Mouse (Mus musculus): Measurements from ENCODE around the gene Ankrd13b. TPM values are rescaled to one million over a fixed set of nuclear protein-coding genes. Genes with fewer than 3 reads are reported as not detected.

Gene Ankrd13b
- polyA plus RNA-seq, 1 experiment from 2014 or later, result 0.58 TPM

DNA sequence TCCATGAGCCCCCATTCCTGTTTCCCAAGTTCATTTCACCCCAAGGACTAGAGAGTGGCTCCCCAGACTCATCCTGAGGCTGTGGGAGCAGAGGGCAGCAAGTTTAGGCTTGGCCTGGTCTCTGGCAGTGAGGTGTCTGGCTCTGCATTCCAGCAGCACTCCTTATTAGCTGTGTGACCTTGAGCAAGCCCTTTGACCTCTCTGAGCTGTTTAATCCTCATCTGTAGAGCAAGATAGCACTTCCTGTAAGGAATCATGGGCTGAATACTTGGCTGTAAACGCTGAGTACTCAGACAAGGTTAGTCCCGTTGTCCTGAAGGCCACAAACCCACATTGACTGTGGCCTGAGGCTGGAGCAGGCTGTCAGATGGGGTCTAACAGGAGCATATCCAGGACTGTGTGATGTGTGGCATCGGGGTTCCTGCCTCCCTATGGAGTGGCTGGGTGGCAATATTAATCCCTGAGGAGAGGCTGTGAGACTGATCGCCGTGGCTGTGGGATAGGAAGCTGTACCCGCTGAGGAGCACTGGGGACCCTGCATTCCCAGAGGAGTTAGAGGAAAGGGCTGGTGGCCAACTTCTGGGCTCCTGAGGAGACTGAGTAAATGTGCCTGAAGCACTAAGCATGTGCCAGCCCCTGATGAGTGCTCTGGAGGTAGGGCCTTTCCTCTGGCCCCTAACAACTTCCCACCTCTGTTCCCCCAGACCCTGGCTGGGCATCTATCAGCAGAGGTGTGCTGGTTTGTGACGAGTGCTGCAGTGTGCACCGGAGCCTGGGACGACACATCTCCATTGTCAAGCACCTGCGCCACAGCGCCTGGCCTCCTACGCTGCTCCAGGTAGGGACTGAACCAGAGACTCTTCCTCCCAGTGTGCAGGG is 9.0 kb upstream of the Ankrd13b start:
- H3K27ac ChIP-seq (replicated peaks), result peak overlapping the region; percentile 41; the same call in 1 of the 2 replicates
- H3K36me3 ChIP-seq (replicated peaks), result peaks cover 28% of the 10 kb centered on the region
- peaks cover 45% of the 10 kb centered on the region for H3K4me1 ChIP-seq (replicated peaks)
- no peak overlapping the region for H3K4me2 ChIP-seq
- H3K27me3 ChIP-seq, result 0 out of 2 replicates have a peak, but pooled peaks cover 3% of the 10 kb centered on the region
- H3K9ac ChIP-seq, result no peak overlapping the region
- H3K4me3 ChIP-seq (replicated peaks), result no peak overlapping the region
- ATAC-seq (ENCODE audit: insufficient read depth), result no peak
- WGBS (ENCODE audit: insufficient replicate concordance), result 80% methylated on average over 12 of the region's 12 CpGs
- no peaks in the 10 kb centered on the region for H3K9me3 ChIP-seq (replicated peaks)

- Histone ChIP-seq H3K9me3 (replicated peaks) (no peaks in the 10 kb centered on the region), H3K4me2 (no peak overlapping the region), H3K27ac (replicated peaks) (peak overlapping the region; percentile 41; the same call in 1 of the 2 replicates), H3K9ac (no peak overlapping the region), H3K36me3 (replicated peaks) (peaks cover 23% of the 10 kb centered on the region), H3K4me3 (replicated peaks) (no peak overlapping the region), H3K4me1 (replicated peaks) (peaks cover 47% of the 10 kb centered on the region), H3K27me3 (0 out of 2 replicates have a peak, but pooled peaks cover 3% of the 10 kb centered on the region)
- 81% methylated on average over 4 of the region's 4 CpGs for WGBS (ENCODE audit: insufficient replicate concordance)
- ATAC-seq (ENCODE audit: insufficient read depth), result no peak
Observed at GRCm38 (mm10) chr11:77497851-77498250, 8.4 kb upstream of the Ankrd13b start.

GRCm38 (mm10) chr11:77497341-77497756 is 7.9 kb upstream of the Ankrd13b start:
- Histone ChIP-seq H3K4me2 (no peak overlapping the region), H3K4me1 (replicated peaks) (peaks cover 52% of the 10 kb centered on the region), H3K9ac (no peak overlapping the region), H3K27me3 (0 out of 2 replicates have a peak, but pooled peaks cover 3% of the 10 kb centered on the region), H3K27ac (replicated peaks) (0 out of 2 replicates have a peak overlapping the region, but pooled peaks have one; percentile 29), H3K36me3 (replicated peaks) (peaks cover 19% of the 10 kb centered on the region), H3K9me3 (replicated peaks) (no peaks in the 10 kb centered on the region), H3K4me3 (replicated peaks) (no peak overlapping the region)
- 45% methylated on average over 6 of the region's 6 CpGs for WGBS (ENCODE audit: insufficient replicate concordance)
- ATAC-seq (ENCODE audit: insufficient read depth), result no peak

DNA sequence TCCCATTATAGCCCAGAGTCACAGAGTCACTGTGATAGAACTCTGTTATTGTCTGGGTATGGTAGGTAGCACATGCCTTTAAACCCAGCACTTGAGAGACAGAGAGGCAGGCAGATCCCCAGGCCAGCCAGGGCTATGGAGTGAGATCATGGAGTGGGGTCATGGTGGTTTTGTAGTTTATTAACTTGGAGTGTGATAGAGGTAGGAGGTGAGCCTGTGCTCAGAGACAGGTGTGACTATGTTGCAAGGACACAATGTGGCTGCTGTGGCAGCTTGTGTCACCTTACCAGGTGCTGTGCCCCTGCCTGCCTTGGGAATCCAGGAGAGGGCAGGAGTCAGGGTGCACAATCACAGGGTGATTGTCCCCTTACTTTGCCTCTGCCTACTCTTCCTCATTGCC is 6.0 kb upstream of the Ankrd13b start:
- H3K27ac ChIP-seq (replicated peaks), result peak overlapping the region; percentile 7; the same call in 1 of the 2 replicates
- ATAC-seq (ENCODE audit: insufficient read depth), result no peak
- no peak overlapping the region for H3K4me3 ChIP-seq (replicated peaks)
- H3K9ac ChIP-seq, result no peak overlapping the region
- no peaks in the 10 kb centered on the region for H3K9me3 ChIP-seq (replicated peaks)
- H3K4me1 ChIP-seq (replicated peaks), result peaks cover 70% of the 10 kb centered on the region
- H3K36me3 ChIP-seq (replicated peaks), result peaks cover 13% of the 10 kb centered on the region
- H3K27me3 ChIP-seq, result peaks cover 18% of the 10 kb centered on the region
- no peak overlapping the region for H3K4me2 ChIP-seq

DNA sequence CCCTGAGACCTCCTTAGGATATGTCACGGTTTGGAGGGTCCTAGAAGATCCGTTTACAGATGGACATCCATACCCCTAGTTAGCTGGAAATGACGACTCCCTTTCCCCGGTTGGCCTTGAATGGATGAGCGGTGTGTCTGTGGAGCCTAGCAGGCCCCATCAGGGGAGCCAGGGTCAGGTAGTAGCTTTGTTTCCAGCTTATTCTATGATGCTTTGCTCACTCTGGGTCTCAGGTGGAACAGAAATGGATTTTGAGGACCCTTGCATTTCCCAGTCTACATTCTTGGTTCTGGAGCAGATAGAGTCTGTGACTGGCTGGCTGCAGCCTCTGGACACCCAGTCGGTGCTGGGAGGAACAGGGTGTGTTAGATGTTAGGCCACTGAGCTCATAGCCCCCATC is 5.3 kb upstream of the Ankrd13b start:
- Histone ChIP-seq H3K4me1 (replicated peaks) (peaks cover 78% of the 10 kb centered on the region), H3K9ac (no peak overlapping the region), H3K4me3 (replicated peaks) (no peak overlapping the region), H3K9me3 (replicated peaks) (no peaks in the 10 kb centered on the region), H3K4me2 (peak overlapping the region; percentile 93), H3K27me3 (peaks cover 25% of the 10 kb centered on the region), H3K27ac (replicated peaks) (no peak overlapping the region), H3K36me3 (replicated peaks) (peaks cover 6% of the 10 kb centered on the region)
- no peak for ATAC-seq (ENCODE audit: insufficient read depth)
- 74% methylated on average over 6 of the region's 6 CpGs for WGBS (ENCODE audit: insufficient replicate concordance)

GRCm38 (mm10) chr11:77494344-77494676 is 4.8 kb upstream of the Ankrd13b start:
- Histone ChIP-seq H3K27ac (replicated peaks) (peak overlapping the region; percentile 78), H3K9ac (0 out of 2 replicates have a peak overlapping the region, but pooled peaks have one; percentile 75)

DNA sequence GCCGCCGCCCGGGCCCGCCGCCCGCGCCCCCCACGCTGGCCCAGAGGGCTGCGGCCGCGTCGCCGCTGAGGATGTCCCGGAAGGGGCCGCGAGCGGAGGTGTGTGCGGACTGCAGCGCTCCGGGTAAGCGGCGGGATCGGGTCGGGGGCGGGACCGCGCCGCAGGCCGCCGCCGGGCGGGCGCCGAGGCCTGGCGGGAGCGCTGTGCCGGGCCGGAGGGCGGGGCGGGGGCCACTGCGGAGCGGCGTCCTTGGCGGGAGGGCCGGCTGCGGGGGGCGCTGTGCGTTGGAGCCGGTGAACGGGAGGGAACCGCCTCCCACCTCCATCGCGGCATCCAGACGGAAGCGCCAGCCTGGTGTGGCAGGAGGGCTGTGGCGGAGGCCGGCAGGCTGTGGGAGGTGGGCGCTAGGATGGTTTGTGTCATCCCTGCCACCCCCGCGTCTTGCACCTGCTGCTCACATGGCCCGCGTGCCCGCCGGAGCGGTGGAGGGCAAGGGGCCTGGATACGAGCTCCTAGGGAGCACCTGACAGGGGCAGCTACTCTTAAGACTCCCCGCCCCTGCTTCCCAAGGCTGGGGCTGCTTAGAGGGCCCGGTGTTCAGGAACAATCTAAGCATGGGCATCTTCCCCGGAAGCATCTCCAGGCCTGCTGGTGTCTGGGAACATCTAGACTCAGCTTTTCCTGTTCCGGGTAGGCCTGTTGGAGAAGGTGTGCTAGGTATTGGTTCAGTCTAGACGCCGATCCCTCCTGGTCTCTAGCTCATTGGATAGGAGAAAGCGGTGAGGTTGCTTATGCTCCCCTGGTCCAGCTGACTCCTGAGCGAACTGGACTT is 4.2 kb upstream of the Ankrd13b start, which contains the start of gene Git1:
TSS of gene Git1 (plus strand) at position 51 of the 832 bp plus-strand sequence.
- H3K9ac ChIP-seq, result peak within 1 kb of the TSS; percentile 75
- no peaks in the 10 kb centered on the region for H3K36me3 ChIP-seq (replicated peaks)
- under 1% methylated on average over 72 of the region's 74 CpGs for WGBS (ENCODE audit: insufficient replicate concordance)
- peaks cover 87% of the 10 kb centered on the region for H3K4me1 ChIP-seq (replicated peaks)
- H3K4me2 ChIP-seq, result peak within 1 kb of the TSS; percentile 93
- peak within 1 kb of the TSS; percentile 78 for H3K27ac ChIP-seq (replicated peaks)
- no peaks in the 10 kb centered on the region for H3K9me3 ChIP-seq (replicated peaks)
- peak within 1 kb of the TSS; percentile 80 for H3K4me3 ChIP-seq (replicated peaks)
- peak; percentile 11 for ATAC-seq (ENCODE audit: insufficient read depth)
- peaks cover 36% of the 10 kb centered on the region for H3K27me3 ChIP-seq

More at GRCm38 (mm10) chr11:77494344-77494676, 4.8 kb upstream of the Ankrd13b start:
- no peak for ATAC-seq (ENCODE audit: insufficient read depth)
- peak overlapping the region; percentile 80 for H3K4me3 ChIP-seq (replicated peaks)
- H3K4me2 ChIP-seq, result peak overlapping the region; percentile 93
- peaks cover 30% of the 10 kb centered on the region for H3K27me3 ChIP-seq
- 13% methylated on average over 4 of the region's 4 CpGs for WGBS (ENCODE audit: insufficient replicate concordance)
- H3K9me3 ChIP-seq (replicated peaks), result no peaks in the 10 kb centered on the region
- peaks cover 82% of the 10 kb centered on the region for H3K4me1 ChIP-seq (replicated peaks)
- 0 out of 2 replicates have a peak, but pooled peaks cover 1% of the 10 kb centered on the region for H3K36me3 ChIP-seq (replicated peaks)

GRCm38 (mm10) chr11:77492911-77493332 is 3.4 kb upstream of the Ankrd13b start:
- Histone ChIP-seq H3K27ac (replicated peaks) (peak overlapping the region; percentile 63), H3K36me3 (replicated peaks) (no peaks in the 10 kb centered on the region), H3K4me2 (peak overlapping the region; percentile 93), H3K4me1 (replicated peaks) (peaks cover 83% of the 10 kb centered on the region), H3K9me3 (replicated peaks) (no peaks in the 10 kb centered on the region), H3K27me3 (peaks cover 44% of the 10 kb centered on the region), H3K9ac (peak overlapping the region; percentile 75), H3K4me3 (replicated peaks) (peak overlapping the region; percentile 80)
- under 1% methylated on average over 32 of the region's 32 CpGs for WGBS (ENCODE audit: insufficient replicate concordance)
- peak; percentile 82 for ATAC-seq (ENCODE audit: insufficient read depth)

GRCm38 (mm10) chr11:77492311-77492871 is 2.9 kb upstream of the Ankrd13b start:
- H3K9me3 ChIP-seq (replicated peaks), result no peaks in the 10 kb centered on the region
- H3K27ac ChIP-seq (replicated peaks), result peak overlapping the region; percentile 63
- peak overlapping the region; percentile 93 for H3K4me2 ChIP-seq
- peak overlapping the region; percentile 75 for H3K9ac ChIP-seq
- H3K4me1 ChIP-seq (replicated peaks), result peaks cover 79% of the 10 kb centered on the region
- peak overlapping the region; percentile 80 for H3K4me3 ChIP-seq (replicated peaks)
- H3K36me3 ChIP-seq (replicated peaks), result no peaks in the 10 kb centered on the region
- ATAC-seq (ENCODE audit: insufficient read depth), result no peak
- H3K27me3 ChIP-seq, result peaks cover 49% of the 10 kb centered on the region
- under 1% methylated on average over 13 of the region's 18 CpGs for WGBS (ENCODE audit: insufficient replicate concordance)

DNA sequence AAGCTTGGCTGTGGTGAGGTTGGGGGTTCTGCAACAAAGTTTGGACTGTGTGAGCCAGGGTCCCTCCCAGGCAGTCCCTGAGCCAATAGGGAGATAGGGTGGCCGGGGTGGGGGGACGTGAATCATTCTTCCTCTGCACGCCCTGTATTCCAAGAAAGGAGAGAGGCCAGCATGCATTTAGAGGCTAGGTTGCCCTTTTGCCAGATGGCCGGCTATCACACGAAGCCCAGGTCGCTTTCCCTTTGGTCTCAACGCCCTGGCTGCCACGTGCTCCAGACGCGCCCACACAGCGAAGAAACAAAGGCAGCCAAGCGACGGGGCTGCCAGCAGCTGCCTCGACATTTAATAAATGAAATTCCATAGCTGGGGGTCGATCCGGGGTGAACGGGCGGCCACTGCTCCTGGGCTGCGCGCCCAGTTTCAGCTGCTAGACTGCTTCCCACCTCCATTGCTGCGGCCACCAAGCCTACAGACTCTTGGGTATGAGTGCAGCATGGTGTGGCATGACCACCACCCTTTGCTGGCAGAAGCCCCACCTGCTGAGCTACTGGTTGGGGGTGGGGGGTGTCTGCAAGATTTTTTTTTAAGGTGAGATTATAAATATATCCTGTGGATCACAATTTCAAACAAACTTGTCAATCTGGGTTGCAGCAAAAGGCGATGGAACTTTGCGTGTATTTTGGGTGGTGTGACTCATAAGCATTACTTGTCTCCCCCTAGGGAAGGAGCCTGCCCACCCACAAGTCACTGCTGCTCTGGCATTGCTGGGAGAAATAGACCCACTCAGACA is 2.2 kb upstream of the Ankrd13b start:
- peaks cover 72% of the 10 kb centered on the region for H3K4me1 ChIP-seq (replicated peaks)
- H3K9ac ChIP-seq, result peak overlapping the region; percentile 50
- peak overlapping the region; percentile 93 for H3K4me2 ChIP-seq
- no peaks in the 10 kb centered on the region for H3K9me3 ChIP-seq (replicated peaks)
- H3K4me3 ChIP-seq (replicated peaks), result peak overlapping the region; percentile 80
- under 1% methylated on average over 23 of the region's 23 CpGs for WGBS (ENCODE audit: insufficient replicate concordance)
- 0 out of 2 replicates have a peak, but pooled peaks have one; percentile 6 for ATAC-seq (ENCODE audit: insufficient read depth)
- H3K27ac ChIP-seq (replicated peaks), result 0 out of 2 replicates have a peak overlapping the region, but pooled peaks have one; percentile 41
- H3K36me3 ChIP-seq (replicated peaks), result no peaks in the 10 kb centered on the region
- H3K27me3 ChIP-seq, result peaks cover 56% of the 10 kb centered on the region

All from liver, embryonic 15.5 days (tissue).